Mouse (Mus musculus) C2C12 (cell line): ENCODE results near the gene Mcrip2. TPM values are rescaled to one million over a fixed set of nuclear protein-coding genes. Genes with fewer than 3 reads are reported as not detected.

Experiments used
- H3K27me3 ChIP-seq: one replicate; pipeline ENCODE4 v1.6.1; 2011; ENCODE audit not compliant: control insufficient read depth, insufficient read depth, insufficient read length
- H3K36me3 ChIP-seq: one replicate; pipeline ENCODE4 v1.6.1; 2011; ENCODE audit not compliant: control insufficient read depth, insufficient read depth
- H3K4me3 ChIP-seq: one replicate; pipeline ENCODE4 v1.5.1; 2011; ENCODE audit warnings: mild to moderate bottlenecking, control low read depth; ENCODE audit not compliant: poor library complexity, insufficient read depth, severe bottlenecking
- H3K79me2 ChIP-seq: one replicate; pipeline ENCODE4 v1.6.1; 2011; ENCODE audit not compliant: control insufficient read depth, insufficient read depth
- H3K79me3 ChIP-seq: one replicate; pipeline ENCODE4 v1.6.1; 2011; ENCODE audit warnings: low read depth, control low read depth
- H3ac ChIP-seq: one replicate; pipeline ENCODE3; 2011; ENCODE audit warnings: low read depth; ENCODE audit not compliant: control insufficient read depth, insufficient read length
- CEBPB ChIP-seq: IDR thresholded peaks from one replicate; pipeline ENCODE4 v1.6.1; 2011; ENCODE audit warnings: low read depth, mild to moderate bottlenecking, control low read depth, moderate library complexity
- CTCF ChIP-seq: IDR thresholded peaks from one replicate; pipeline ENCODE4 v1.5.1; 2011; ENCODE audit not compliant: control insufficient read depth, insufficient read depth, insufficient read length
- FOSL1 ChIP-seq: IDR thresholded peaks from one replicate; pipeline ENCODE4 v1.8.0; 2011; ENCODE audit warnings: mild to moderate bottlenecking, low read length; ENCODE audit not compliant: poor library complexity, insufficient read depth, severe bottlenecking
- MAX ChIP-seq: IDR thresholded peaks from one replicate; pipeline ENCODE4 v1.6.1; 2011; ENCODE audit warnings: mild to moderate bottlenecking, control low read depth
- MYOD1 ChIP-seq: IDR thresholded peaks from one replicate; pipeline ENCODE4 v1.6.1; 2011; ENCODE audit warnings: low read depth; ENCODE audit not compliant: control insufficient read depth, insufficient read length
- MYOG ChIP-seq: IDR thresholded peaks from one replicate; pipeline ENCODE4 v1.6.1; 2011; ENCODE audit not compliant: control insufficient read depth, insufficient read length; ENCODE audit errors: extremely low read depth
- USF1 ChIP-seq: IDR thresholded peaks from one replicate; pipeline ENCODE4 v1.6.1; 2011; ENCODE audit warnings: low read depth, mild to moderate bottlenecking, control low read depth, moderate library complexity
- polyA plus RNA-seq: library from polyadenylated mRNA; unstranded; fragments of >200 nt; fragmentation: generic; extraction: Trizol; gene quantifications from one replicate; pipeline ENCODE4 v1.2.1, GENCODE M21; 2012; ENCODE audit warnings: missing spikeins

The Mcrip2 gene
- polyA plus RNA-seq, 1 experiment: 36.3 TPM

DNA sequence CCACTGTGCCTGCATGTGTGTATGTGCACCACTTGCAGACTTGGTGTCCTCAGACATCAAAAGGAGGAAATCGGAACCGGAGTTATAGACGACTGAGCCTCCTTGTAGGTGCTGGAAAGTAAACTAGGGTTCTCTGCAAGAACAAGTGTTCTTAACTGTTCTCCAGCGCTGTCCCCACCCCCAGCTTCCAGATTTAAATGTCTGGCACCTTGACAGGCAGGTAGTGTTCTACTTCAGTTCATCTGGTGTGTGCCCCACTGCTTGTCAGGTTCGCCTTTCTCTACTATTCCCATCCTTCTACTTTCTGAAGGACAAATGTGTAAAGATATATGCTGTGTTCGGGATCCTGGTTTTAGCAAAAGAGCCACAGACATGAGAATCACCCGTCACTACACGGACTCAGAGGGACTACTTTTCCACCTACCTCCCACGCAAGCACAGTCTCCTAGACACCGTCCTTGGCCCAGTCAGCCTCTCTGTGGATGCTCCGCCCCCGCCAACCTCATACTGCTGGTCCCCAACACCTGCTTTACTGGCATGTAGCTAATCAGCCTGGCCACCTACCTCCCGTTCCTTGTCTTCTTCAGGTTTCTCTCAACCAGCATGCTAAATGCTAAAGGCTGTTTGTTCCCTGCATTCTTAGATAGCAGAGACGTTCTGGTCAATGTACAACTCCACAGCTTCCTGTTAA, 44.8 kb upstream of the Mcrip2 start:
- TF ChIP-seq MYOD1 (no peak), CTCF (no peak), FOSL1 (no peak), CEBPB (no peak), MYOG (no peak), USF1 (no peak), MAX (no peak)
- peaks cover 6% of the 10 kb centered on the region for H3K36me3 ChIP-seq
- no peak overlapping the region for H3ac ChIP-seq
- peaks cover 95% of the 10 kb centered on the region for H3K79me2 ChIP-seq
- peaks cover 52% of the 10 kb centered on the region for H3K79me3 ChIP-seq
- no peak overlapping the region for H3K4me3 ChIP-seq
- no peaks in the 10 kb centered on the region for H3K27me3 ChIP-seq

GRCm38 (mm10) chr17:25911816-25912215, 43.3 kb upstream of the Mcrip2 start:
- H3K36me3 ChIP-seq: peaks cover 1% of the 10 kb centered on the region
- TF ChIP-seq MYOD1: no peak
- no peak for TF ChIP-seq MAX
- TF ChIP-seq USF1: no peak
- TF ChIP-seq CEBPB: no peak
- TF ChIP-seq MYOG: no peak
- TF ChIP-seq FOSL1: no peak
- TF ChIP-seq CTCF: no peak
- H3K27me3 ChIP-seq: no peaks in the 10 kb centered on the region
- peaks cover 94% of the 10 kb centered on the region for H3K79me2 ChIP-seq
- H3ac ChIP-seq: peak overlapping the region; percentile 6
- H3K79me3 ChIP-seq: peaks cover 40% of the 10 kb centered on the region
- H3K4me3 ChIP-seq: no peak overlapping the region

DNA sequence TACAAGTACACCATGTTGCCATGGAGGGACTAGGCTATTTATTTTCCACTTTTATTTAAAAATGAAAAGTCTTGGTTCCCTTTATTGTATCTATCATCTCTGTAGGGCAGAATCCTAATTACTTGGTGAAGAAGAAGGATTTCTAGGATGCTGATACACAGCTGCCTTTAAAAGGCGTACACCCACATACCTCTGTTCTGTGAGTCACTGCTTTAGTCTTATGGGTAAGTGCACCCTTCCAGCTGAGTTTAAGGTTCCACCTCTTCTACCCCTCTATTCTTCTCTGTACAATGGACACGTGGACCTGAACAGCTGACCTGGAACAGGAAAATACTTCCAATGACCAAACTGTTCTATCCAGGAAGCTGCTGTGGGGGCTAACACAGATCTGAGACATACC, 39.1 kb upstream of the Mcrip2 start:
- Histone ChIP-seq H3ac (no peak overlapping the region), H3K36me3 (no peaks in the 10 kb centered on the region), H3K4me3 (no peak overlapping the region), H3K27me3 (no peaks in the 10 kb centered on the region), H3K79me2 (peaks cover 80% of the 10 kb centered on the region), H3K79me3 (peaks cover 24% of the 10 kb centered on the region)
- no peak for TF ChIP-seq CEBPB
- TF ChIP-seq MYOG: no peak
- TF ChIP-seq USF1: no peak
- no peak for TF ChIP-seq CTCF
- TF ChIP-seq FOSL1: no peak
- TF ChIP-seq MAX: no peak

DNA sequence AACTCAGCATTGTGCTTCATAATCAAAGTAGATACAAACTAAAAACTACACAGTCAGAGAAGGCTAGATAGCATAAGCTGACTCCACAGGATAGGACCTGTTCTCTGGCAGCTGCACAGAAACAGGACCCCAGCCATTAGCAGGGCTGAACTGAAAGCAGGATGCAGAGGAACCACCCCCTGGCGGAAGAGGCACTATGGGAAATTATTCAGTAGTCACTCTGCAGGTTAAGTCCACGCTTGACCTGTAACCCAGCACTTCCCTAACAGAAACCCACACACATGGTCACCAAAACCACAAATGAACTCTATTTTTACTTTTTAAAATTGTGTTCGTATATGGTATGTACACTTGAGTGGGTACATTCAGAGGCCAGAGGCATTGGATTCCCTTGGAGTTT, 34.5 kb upstream of the Mcrip2 start:
- Histone ChIP-seq H3K79me3 (peaks cover 10% of the 10 kb centered on the region), H3K4me3 (no peak overlapping the region), H3K36me3 (peaks cover 2% of the 10 kb centered on the region), H3K79me2 (peaks cover 40% of the 10 kb centered on the region), H3ac (no peak overlapping the region), H3K27me3 (no peaks in the 10 kb centered on the region)
- TF ChIP-seq CEBPB: no peak
- no peak for TF ChIP-seq MYOG
- TF ChIP-seq CTCF: no peak
- no peak for TF ChIP-seq FOSL1
- TF ChIP-seq MAX: no peak
- no peak for TF ChIP-seq MYOD1
- no peak for TF ChIP-seq USF1

DNA sequence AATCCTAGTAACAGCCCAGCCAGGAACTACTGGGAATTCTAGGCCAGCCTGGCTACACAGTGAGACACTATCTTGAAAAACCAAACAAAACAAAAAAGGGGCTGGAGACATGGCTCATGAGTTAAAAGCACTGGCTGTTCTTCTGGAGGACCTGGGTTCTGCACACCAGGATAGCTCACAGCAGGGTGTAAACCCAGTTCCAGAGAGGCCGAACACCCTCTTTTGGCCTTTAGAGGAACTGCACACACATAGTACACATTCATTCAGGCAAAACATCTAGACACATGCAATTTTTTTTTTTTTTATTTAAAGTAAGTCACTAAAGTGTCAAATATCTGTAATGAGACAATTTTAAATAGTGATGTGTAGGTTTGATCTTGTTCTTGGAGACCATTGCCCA, 31.6 kb upstream of the Mcrip2 start:
- Histone ChIP-seq H3K27me3 (no peaks in the 10 kb centered on the region), H3K79me3 (peaks cover 10% of the 10 kb centered on the region), H3K4me3 (no peak overlapping the region), H3K36me3 (peaks cover 2% of the 10 kb centered on the region), H3K79me2 (peaks cover 18% of the 10 kb centered on the region), H3ac (no peak overlapping the region)
- TF ChIP-seq MYOD1 (no peak), CEBPB (no peak), MAX (no peak), MYOG (no peak), FOSL1 (no peak), CTCF (no peak), USF1 (no peak)
